Mouse (Mus musculus) small intestine, adult 2 months (tissue): ENCODE measurements around the gene Sipa1l3.

Experiments used
- CTCF ChIP-seq: fragments of 200-500 bp; IDR thresholded peaks from 2 replicates; pipeline ENCODE4 v1.5.1; 2012; ENCODE audit warnings: low read depth, mild to moderate bottlenecking, control low read depth, inconsistent platforms, low read length, moderate library complexity, mixed read lengths; ENCODE audit not compliant: insufficient replicate concordance, insufficient read length; ENCODE audit errors: extremely low read depth
- POLR2A ChIP-seq: fragments of 200-500 bp; IDR thresholded peaks from 2 replicates; pipeline ENCODE4 v1.6.1; 2012; ENCODE audit warnings: low read depth, mild to moderate bottlenecking, control low read depth, inconsistent platforms, low read length, moderate library complexity

DNA sequence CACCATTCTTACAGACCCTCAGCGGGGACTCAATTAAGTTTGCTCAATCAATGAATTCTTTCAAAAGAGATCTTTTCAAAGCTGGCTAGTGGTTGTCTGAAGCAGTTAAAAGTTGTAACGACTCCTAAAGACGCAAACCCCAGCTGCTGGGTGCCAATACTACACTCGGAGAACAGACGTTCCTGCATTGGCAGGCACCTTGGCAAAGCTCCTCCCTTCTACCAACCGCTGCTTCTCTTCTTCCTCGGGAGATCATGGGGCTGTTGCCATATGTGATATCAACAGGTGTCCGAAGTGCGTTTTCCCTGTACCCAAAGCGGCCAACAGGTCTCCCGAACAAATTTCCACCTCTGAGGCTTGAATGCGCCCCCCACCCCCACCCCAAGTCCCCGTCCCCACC lies 237.6 kb downstream of the Sipa1l3 start:
- TF ChIP-seq POLR2A (no peak), CTCF (no peak)
